Mouse (Mus musculus): ENCODE data around the gene Trio. TPM values are rescaled to one million over a fixed set of nuclear protein-coding genes. Genes with fewer than 3 reads are reported as not detected.

Gene Trio
- total RNA-seq, 2 experiments from 2014 or later: 321 to 333 TPM

DNA sequence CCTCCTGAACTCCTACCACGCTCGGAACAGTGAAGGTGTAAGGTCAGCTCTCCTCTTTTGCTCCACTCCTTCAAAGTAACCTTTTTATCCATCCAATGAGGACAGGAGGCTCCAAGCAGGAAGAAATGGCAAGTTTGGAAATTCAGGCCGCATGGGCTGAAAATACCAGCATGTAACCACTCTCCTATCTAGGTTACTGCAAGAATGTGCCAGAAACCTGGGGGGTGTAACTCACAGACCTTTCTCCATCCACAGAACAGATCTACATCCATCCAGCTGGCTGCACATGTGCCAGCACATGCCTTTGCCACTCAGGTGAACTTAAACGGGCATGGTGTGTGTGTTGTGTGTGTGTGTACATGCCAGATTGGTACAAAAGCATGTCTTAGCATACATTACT, 28.9 kb downstream of the Trio start:
- Histone ChIP-seq H3K27ac (no peak overlapping the region), H3K4me3 (no peak overlapping the region)
- no peak for DNase-seq (ENCODE audit: low spot score in 2 of 2)
- no peak for TF ChIP-seq CTCF (conservative IDR thresholded peaks at IDR 0.05)

DNA sequence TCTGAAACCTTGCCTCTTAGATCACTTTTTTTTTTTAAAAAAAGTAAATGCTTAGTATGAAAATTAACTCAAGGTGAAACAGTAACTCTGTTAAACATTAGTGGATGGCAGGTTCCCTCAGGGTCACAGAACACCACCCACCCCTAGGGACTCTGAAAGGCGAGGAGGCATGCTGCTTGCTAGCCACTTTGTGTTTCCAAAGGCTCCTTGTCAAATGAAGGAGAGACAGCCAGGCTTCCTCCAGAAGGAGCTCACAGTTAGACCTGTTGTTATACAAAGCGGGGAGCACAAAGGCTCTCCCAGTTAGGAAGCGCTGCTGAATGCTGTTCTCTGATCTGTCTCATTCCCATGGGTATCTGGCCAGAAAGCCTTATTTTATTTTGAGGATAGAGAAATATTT, 30.2 kb downstream of the Trio start:
- TF ChIP-seq CTCF (conservative IDR thresholded peaks at IDR 0.05): no peak
- no peak overlapping the region for H3K4me3 ChIP-seq
- H3K27ac ChIP-seq: no peak overlapping the region
- no peak for DNase-seq (ENCODE audit: low spot score in 2 of 2)

DNA sequence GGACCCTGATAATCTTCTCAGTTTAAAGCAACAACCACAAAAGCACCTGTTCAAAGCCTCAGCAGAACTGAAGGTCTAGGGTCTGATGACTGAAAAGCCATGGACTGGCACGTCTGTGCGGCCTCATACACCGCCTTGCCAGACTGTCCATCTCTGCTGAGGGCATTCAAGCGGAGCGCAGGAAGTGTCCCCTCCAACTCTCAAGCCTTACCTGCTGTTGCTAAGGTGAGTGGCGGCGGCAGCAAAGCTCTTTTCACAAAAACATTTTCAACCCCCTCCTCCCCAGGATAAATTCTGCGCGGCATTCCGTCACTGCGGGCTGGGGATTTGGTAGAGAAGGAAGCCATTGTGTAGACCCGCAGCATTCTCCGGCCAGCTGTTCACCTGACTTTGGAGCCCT, 30.8 kb downstream of the Trio start:
- Histone ChIP-seq H3K27ac (no peak overlapping the region), H3K4me3 (no peak overlapping the region)
- TF ChIP-seq CTCF (conservative IDR thresholded peaks at IDR 0.05): no peak
- no peak for DNase-seq (ENCODE audit: low spot score in 2 of 2)

DNA sequence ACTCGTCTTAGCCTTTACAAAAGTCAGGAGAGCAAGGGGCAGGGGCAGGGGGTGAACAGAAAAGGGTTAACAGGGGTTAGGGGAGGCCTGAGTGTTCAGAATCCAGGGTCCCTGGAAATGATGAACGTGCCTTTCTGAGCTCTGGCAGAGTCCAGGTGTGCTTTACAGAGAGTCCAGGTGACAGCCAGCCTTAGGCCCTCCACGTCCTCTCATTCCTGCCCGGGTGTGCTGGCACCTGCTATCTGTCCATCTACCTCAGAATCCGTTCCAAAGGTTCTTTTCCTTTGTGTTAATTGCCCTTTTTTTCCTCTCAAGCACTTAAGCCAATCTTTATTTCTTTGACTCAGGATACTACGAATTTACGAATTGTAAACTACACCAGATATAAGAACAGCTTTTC, 32.1 kb downstream of the Trio start:
- TF ChIP-seq CTCF (conservative IDR thresholded peaks at IDR 0.05): no peak
- DNase-seq (ENCODE audit: low spot score in 2 of 2): no peak
- no peak overlapping the region for H3K4me3 ChIP-seq
- H3K27ac ChIP-seq: no peak overlapping the region

DNA sequence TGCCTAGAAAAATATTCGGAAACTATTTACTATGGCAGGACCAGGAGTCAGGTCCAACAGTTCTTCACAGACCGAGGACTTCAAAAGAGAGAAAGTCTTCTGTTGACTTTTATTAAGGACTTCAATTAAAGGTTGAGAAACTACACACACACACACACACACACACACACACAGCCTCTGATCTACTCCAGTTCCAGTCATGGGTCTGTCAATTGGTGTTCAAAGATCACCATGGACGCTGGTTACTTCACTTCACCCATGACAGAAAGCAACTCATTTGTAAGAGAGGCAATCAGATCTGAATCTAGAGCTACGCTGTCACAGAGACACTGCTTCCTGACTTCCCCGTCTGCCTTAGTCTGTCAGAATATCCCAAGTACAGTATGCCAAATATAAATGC, 33.1 kb downstream of the Trio start:
- DNase-seq (ENCODE audit: low spot score in 2 of 2): no peak
- no peak overlapping the region for H3K27ac ChIP-seq
- no peak overlapping the region for H3K4me3 ChIP-seq
- TF ChIP-seq CTCF (conservative IDR thresholded peaks at IDR 0.05): no peak

DNA sequence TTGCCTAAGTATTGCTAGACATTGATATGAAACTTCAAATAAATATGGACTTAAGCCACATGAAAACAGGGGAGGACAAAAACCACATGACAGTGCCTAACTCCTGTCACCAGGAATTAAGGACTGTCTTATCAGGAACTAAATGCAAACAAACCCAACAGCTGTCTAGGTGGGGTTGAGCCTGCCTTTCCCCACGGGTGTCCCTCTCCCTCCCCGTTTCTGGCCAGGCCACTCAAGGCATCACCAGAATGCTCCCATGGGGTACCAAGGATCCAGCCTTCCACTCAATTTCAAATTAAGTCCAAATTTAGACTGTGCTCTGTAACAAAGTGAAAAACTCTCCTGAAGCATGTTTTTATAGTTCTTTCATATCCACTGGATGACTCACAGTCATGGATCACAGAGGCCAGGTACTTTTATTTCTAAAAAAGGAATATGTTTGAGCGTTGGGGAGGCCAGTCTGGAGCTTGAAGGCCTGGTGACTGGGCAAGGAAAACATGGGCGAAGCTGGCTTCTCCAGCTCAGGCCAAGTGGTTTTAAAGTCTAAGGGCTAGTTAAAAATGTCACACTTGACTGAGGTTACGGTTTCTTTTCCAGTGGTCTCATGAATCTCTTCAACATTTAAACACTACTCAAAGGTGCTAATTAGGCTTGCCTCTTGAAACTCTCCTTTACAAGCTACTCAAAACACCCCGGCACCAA, 33.6 kb downstream of the Trio start:
- no peak for DNase-seq (ENCODE audit: low spot score in 2 of 2)
- no peak overlapping the region for H3K27ac ChIP-seq

DNA sequence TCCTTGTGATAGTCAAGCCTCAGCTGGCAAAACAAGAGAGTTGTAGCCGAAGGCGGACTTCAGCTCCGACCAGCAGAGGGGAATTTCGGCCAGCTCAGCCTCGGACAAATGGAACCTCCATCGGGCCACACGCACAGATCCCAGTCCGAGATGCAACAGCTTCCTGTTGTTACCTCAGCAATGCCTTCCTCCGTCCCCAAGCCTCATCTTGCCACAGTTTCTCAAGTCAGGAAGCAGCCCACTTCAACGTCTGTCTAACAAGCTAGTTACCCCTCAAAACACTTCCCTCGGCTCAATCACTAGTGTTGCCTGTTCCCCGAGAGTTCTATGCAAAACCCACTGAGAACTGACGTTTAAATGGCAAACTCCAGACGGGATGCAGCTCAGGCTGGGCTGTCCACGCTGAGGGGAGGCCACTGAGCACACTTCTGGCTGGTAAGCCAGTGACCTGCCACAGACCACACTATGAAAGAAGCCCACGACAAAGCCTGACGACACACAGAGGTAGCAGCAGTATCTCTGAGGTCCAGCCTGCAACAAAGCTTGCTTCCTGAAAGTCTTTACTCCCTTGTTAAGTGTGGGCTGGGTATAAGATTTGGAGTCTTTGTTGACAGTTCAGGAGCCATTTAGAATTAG, 34.5 kb downstream of the Trio start:
- TF ChIP-seq CTCF (conservative IDR thresholded peaks at IDR 0.05): no peak
- no peak overlapping the region for H3K27ac ChIP-seq
- no peak overlapping the region for H3K4me3 ChIP-seq
- no peak for DNase-seq (ENCODE audit: low spot score in 2 of 2)

More for the DNA sequence above, 33.6 kb downstream of the Trio start:
- no peak overlapping the region for H3K4me3 ChIP-seq
- TF ChIP-seq CTCF (conservative IDR thresholded peaks at IDR 0.05): no peak

DNA sequence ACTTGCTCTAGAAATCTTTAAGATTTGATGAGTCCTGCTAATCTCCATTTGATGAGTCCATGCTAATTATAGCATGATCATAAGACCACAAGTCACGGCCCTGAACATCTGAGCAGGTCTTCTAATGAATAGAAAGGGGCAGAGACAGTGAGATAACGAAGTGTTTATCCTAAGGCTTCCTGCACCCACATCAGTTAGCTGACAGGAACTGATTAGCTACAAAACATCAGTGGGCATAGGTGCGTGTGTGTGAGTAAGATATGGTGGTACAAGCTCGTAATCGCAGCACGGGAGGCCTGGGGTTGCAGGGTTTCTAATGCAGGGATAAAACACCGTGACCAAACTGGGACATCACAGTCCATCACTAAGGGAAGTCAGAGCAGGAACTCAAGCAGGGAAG, 37.7 kb downstream of the Trio start:
- no peak for DNase-seq (ENCODE audit: low spot score in 2 of 2)
- no peak for TF ChIP-seq CTCF (conservative IDR thresholded peaks at IDR 0.05)
- H3K4me3 ChIP-seq: no peak overlapping the region
- no peak overlapping the region; the same call in 1 of the 2 replicates for H3K27ac ChIP-seq

DNA sequence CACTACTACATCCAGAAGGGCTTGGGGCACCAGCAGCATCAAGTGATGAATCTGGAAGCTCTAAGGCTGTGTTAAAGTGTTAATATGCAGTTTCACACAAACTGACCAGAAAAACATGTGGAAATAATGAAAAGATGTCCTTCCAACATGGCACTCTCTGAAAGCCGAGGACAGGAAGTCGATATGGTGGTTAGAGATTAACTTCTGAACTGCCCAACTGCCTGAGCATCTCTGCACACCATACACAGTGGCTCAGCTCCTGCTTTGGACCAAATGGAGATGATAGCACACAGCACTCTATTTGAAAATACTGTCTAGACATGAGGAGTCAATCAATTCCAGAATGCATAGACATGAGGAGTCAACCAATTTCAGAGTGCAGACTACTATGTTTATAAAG, 40.8 kb downstream of the Trio start:
- H3K27ac ChIP-seq: no peak overlapping the region
- DNase-seq (ENCODE audit: low spot score in 2 of 2): no peak
- no peak overlapping the region for H3K4me3 ChIP-seq
- no peak for TF ChIP-seq CTCF (conservative IDR thresholded peaks at IDR 0.05)

DNA sequence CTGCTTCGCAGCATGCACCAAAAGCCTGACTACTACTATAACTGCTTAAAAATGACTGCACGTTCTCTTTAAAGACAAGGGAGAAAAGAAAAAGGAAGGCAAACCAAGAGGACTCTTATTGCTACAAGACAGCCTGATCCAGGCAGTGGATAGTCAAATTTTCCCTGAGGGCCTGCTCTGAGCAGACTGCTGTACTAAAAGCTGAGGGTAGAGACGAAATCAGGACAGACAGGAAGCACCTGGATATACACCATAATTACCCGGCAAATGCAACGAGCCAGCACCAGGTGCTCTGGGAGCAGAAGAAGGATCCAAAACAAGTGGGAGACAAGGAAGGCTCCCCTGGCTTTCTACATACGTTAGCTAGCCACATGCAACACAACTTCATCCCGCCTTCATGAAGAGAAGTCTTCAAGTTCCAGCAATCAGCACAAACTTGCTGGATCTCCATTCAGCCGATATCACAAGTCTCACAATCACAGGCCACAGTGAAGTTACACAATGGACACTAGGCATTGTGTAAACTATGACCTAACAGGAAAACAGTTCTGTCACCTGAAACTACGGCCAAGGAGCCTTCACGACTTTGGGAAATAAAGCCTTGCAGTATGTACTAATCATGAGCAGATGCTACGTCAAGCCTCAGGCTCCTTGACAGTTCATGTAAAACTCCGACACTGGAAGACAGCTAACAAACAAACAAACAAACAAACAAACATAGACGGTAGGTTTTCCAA, 43.7 kb downstream of the Trio start:
- H3K27ac ChIP-seq: peak overlapping the region; percentile 39; the same call in 1 of the 2 replicates
- no peak for DNase-seq (ENCODE audit: low spot score in 2 of 2)
- no peak for TF ChIP-seq CTCF (conservative IDR thresholded peaks at IDR 0.05)
- no peak overlapping the region for H3K4me3 ChIP-seq

DNA sequence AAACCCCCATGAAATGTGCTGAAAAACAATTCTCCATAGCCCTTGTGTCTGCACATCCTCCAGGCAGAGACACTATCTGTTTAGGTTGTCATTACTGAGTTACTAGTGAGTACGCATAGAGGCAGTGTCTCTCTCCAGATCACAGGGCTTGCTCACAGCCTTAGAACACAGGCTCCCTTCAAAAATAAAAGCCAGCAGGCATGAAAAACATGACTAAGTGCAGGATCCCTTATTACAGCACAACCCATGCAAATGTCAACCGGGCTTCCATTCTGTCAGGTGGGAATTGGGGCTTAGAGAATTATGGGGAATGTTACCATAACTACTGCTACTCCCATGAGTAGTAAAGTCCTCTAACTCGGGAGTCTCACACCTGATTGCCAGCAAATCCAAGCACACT, 44.4 kb downstream of the Trio start:
- Histone ChIP-seq H3K4me3 (no peak overlapping the region), H3K27ac (peak overlapping the region; percentile 39; the same call in 1 of the 2 replicates)
- TF ChIP-seq CTCF (conservative IDR thresholded peaks at IDR 0.05): no peak
- no peak for DNase-seq (ENCODE audit: low spot score in 2 of 2)

DNA sequence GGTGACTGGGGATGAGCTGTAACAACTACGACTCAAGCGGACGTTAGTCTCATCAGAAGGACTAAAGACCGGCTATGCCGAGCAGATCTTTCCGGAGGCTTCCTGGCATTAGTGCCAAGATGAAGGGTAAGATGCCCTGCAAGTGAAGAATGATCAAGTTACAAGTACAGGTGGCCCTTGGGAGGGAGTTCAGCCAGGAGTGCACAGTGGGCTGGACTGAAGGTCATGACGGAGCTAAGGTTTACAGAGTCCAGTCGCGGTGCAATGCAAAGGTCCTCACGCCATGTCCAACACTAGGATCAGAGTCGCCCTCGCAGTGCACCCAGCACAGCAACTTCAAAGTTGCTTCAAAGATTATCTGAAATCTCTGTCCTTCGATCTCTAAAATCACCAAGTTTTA, 45.2 kb downstream of the Trio start:
- DNase-seq (ENCODE audit: low spot score in 2 of 2): no peak
- Histone ChIP-seq H3K4me3 (no peak overlapping the region), H3K27ac (no peak overlapping the region)
- no peak for TF ChIP-seq CTCF (conservative IDR thresholded peaks at IDR 0.05)

DNA sequence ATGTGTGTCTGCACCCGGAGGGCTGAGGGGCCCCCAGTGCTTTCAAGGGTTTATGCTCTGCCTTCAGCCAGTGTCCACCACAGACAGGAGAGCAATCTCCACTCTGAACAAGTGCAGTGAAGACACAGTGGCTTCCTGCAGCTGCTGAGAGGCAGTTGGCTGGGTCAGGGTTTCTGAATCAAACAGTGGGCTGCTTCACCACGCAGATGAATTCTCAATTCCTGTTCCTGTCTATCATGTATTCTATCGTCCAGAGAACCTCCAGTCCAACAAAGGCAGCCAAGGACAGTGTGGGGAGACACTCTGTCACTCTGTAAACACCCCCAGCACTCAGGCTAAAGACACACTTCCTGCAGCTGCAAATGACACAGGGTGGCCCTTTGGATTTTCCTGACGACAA, 48.7 kb downstream of the Trio start:
- Histone ChIP-seq H3K4me3 (no peak overlapping the region), H3K27ac (no peak overlapping the region)
- TF ChIP-seq CTCF (conservative IDR thresholded peaks at IDR 0.05): no peak
- no peak for DNase-seq (ENCODE audit: low spot score in 2 of 2)
